Mouse (Mus musculus): ENCODE data around the gene Kif6.

GRCm38 (mm10) chr17:49649394-49649793, 34.5 kb downstream of the Kif6 start:
- TF ChIP-seq CTCF (IDR thresholded peaks at IDR 0.05) (no peak), POLR2A (IDR thresholded peaks at IDR 0.05; ENCODE audit: insufficient read depth, low read depth, low read length) (no peak), EP300 (IDR thresholded peaks at IDR 0.05; ENCODE audit: insufficient read depth, low read depth, low read length) (no peak)

All from heart, adult 2 months (tissue).